Mouse (Mus musculus): Measurements from ENCODE around the gene Plppr3. TPM values are rescaled to one million over a fixed set of nuclear protein-coding genes. Genes with fewer than 3 reads are reported as not detected.

Plppr3 gene
- total RNA-seq, 2 experiments from 2014 or later: 0.20 to 0.29 TPM

- intact Hi-C loops (cut with DNase I): no loop called here
- no peak for DNase-seq
Observed at GRCm38 (mm10) chr10:79832026-79832785, 42.2 kb downstream of the Plppr3 start.

- intact Hi-C loops (cut with DNase I): no loop called here
- DNase-seq: no peak
Observed at GRCm38 (mm10) chr10:79831583-79831982, 42.9 kb downstream of the Plppr3 start.

- peak in 1 of 2 experiments; percentile 36 for DNase-seq
- intact Hi-C loops (cut with DNase I): no loop called here
Observed at GRCm38 (mm10) chr10:79824413-79824812, 50.0 kb downstream of the Plppr3 start.

- no peak for DNase-seq
- intact Hi-C loops (cut with DNase I): no loop called here
Observed at GRCm38 (mm10) chr10:79823011-79823410, 51.4 kb downstream of the Plppr3 start.

- intact Hi-C loops (cut with DNase I): no loop called here
- peak in 1 of 2 experiments; percentile 23 for DNase-seq
Observed at GRCm38 (mm10) chr10:79822372-79822771, 52.1 kb downstream of the Plppr3 start.

- intact Hi-C loops (cut with DNase I): no loop called here
- no peak for DNase-seq
Observed at GRCm38 (mm10) chr10:79821731-79822130, 52.7 kb downstream of the Plppr3 start.

GRCm38 (mm10) chr10:79820782-79821181 is 53.7 kb downstream of the Plppr3 start, which contains the start of gene Misp:
Misp (plus strand) TSS chr10:79820989.
- intact Hi-C loops (cut with DNase I): no loop called here

GRCm38 (mm10) chr10:79820277-79820676 is 54.2 kb downstream of the Plppr3 start:
- no peak for DNase-seq
- intact Hi-C loops (cut with DNase I): no loop called here

More at GRCm38 (mm10) chr10:79820782-79821181, 53.7 kb downstream of the Plppr3 start, which contains the start of gene Misp:
- DNase-seq: no peak

GRCm38 (mm10) chr10:79819606-79820005 is 54.8 kb downstream of the Plppr3 start:
- no peak for DNase-seq
- intact Hi-C loops (cut with DNase I): loop anchor here (5.0 kb wide), 1 partner anchor 37 kb away; no protein-coding TSS in a partner anchor

GRCm38 (mm10) chr10:79818225-79818624 is 56.2 kb downstream of the Plppr3 start:
- DNase-seq: no peak
- intact Hi-C loops (cut with DNase I): loop anchor here (5.0 kb wide), 1 partner anchor 36 kb away; no protein-coding TSS in a partner anchor

GRCm38 (mm10) chr10:79817111-79817510 is 57.3 kb downstream of the Plppr3 start:
- DNase-seq: no peak
- intact Hi-C loops (cut with DNase I): loop anchor here (5.0 kb wide), 1 partner anchor 35 kb away; no protein-coding TSS in a partner anchor

- intact Hi-C loops (cut with DNase I): loop anchor here (5.0 kb wide), 1 partner anchor 34 kb away; no protein-coding TSS in a partner anchor
- no peak for DNase-seq
Observed at GRCm38 (mm10) chr10:79815671-79816494, 58.6 kb downstream of the Plppr3 start.

- intact Hi-C loops (cut with DNase I): no loop called here
- DNase-seq: no peak
Observed at GRCm38 (mm10) chr10:79814271-79814842, 60.1 kb downstream of the Plppr3 start.

GRCm38 (mm10) chr10:79811736-79812637 is 62.4 kb downstream of the Plppr3 start:
- intact Hi-C loops (cut with DNase I): loop anchor here (1.0 kb wide), 1 partner anchor 19 kb away; the partner anchor contains the start of gene Palm

More at GRCm38 (mm10) chr10:79811736-79812637, 62.4 kb downstream of the Plppr3 start:
- peak; percentile 86 to 91 for DNase-seq

Small RNA genes lying within 50 kb of the gene (microRNA-seq; reads per million reads assigned to microRNA genes)
- 0 reads per million in 2 experiments for gene Mir6910

Other genes with a start within 250 kb of the Plppr3 start
- gene Shc2, start 236.7 kb downstream of the Plppr3 start, total RNA-seq (2021): 1 to 10 TPM; 3.5 to 4.0 TPM
- gene Odf3l2, start 228.9 kb downstream of the Plppr3 start, total RNA-seq (2021): not detected
- under 1 TPM in 1 of 2 experiments, not detected in 1; 0.37 TPM for gene Madcam1, start 210.1 kb downstream of the Plppr3 start, total RNA-seq (2021)
- 10 to 100 TPM; 21.7 to 23.0 TPM for gene Tpgs1, start 205.3 kb downstream of the Plppr3 start, total RNA-seq (2021)
- gene Cdc34, start 192.4 kb downstream of the Plppr3 start, total RNA-seq (2021): 100 to 1,000 TPM; 158 to 159 TPM
- gene Gzmm, start 185.6 kb downstream of the Plppr3 start, total RNA-seq (2021): 1 to 10 TPM; 4.5 to 5.4 TPM
- 1,000 to 10,000 TPM; 1,285 to 1,330 TPM for gene Bsg, start 170.1 kb downstream of the Plppr3 start, total RNA-seq (2021)
- 10 to 100 TPM; 35.7 to 38.7 TPM for gene Hcn2, start 158.0 kb downstream of the Plppr3 start, total RNA-seq (2021)
- gene Polrmt, start 128.1 kb downstream of the Plppr3 start, total RNA-seq (2021): 10 to 100 TPM; 45.3 to 46.8 TPM
- not detected for gene Fgf22, start 119.6 kb downstream of the Plppr3 start, total RNA-seq (2021)
- gene Rnf126, start 107.7 kb downstream of the Plppr3 start, total RNA-seq (2021): 10 to 100 TPM; 25.9 to 26.7 TPM
- 1 to 10 TPM; 2.8 to 3.4 TPM for gene Fstl3, start 97.4 kb downstream of the Plppr3 start, total RNA-seq (2021)
- gene Prss57, start 83.7 kb downstream of the Plppr3 start, total RNA-seq (2021): under 1 TPM in 1 of 2 experiments, not detected in 1; 0.51 TPM
- gene Palm, start 81.1 kb downstream of the Plppr3 start, total RNA-seq (2021): 10 to 100 TPM; 71.8 to 86.5 TPM
- under 1 TPM; 0.26 to 0.54 TPM for gene Misp, start 53.6 kb downstream of the Plppr3 start, total RNA-seq (2021)
- gene Ptbp1, start 20.2 kb downstream of the Plppr3 start, total RNA-seq (2021): 10 to 100 TPM; 82.2 TPM
- gene Prtn3, start 158 bp downstream of the Plppr3 start, total RNA-seq (2021): under 1 TPM in 1 of 2 experiments, not detected in 1; 0.29 TPM
- gene Elane, start 11.6 kb upstream of the Plppr3 start, total RNA-seq (2021): not detected
- gene Cfd, start 16.2 kb upstream of the Plppr3 start, total RNA-seq (2021): 10 to 100 TPM; 14.2 to 77.3 TPM
- 10 to 100 TPM; 48.3 to 51.5 TPM for gene Med16, start 34.3 kb upstream of the Plppr3 start, total RNA-seq (2021)
- not detected for gene Gm26602, start 36.2 kb upstream of the Plppr3 start, total RNA-seq (2021)
- gene Kiss1r, start 42.3 kb upstream of the Plppr3 start, total RNA-seq (2021): under 1 TPM; 0.41 to 0.43 TPM
- gene R3hdm4, start 46.6 kb upstream of the Plppr3 start, total RNA-seq (2021): 10 to 100 TPM; 81.8 to 93.4 TPM
- gene Arid3a, start 52.4 kb upstream of the Plppr3 start, total RNA-seq (2021): 1 to 10 TPM; 2.2 to 2.6 TPM
- gene Wdr18, start 85.5 kb upstream of the Plppr3 start, total RNA-seq (2021): 10 to 100 TPM; 21.7 to 24.0 TPM
- under 1 TPM; 0.10 to 0.19 TPM for gene Grin3b, start 96.1 kb upstream of the Plppr3 start, total RNA-seq (2021)
- gene Tmem259, start 109.7 kb upstream of the Plppr3 start, total RNA-seq (2021): 100 to 1,000 TPM; 124 to 125 TPM
- 10 to 100 TPM; 36.2 to 45.9 TPM for gene Cnn2, start 114.0 kb upstream of the Plppr3 start, total RNA-seq (2021)
- 1 to 10 TPM; 7.0 to 8.5 TPM for gene Abca7, start 121.9 kb upstream of the Plppr3 start, total RNA-seq (2021)
- 10 to 100 TPM in 1 of 2 experiments, 1 to 10 TPM in 1; 4.9 to 11.3 TPM for gene Arhgap45, start 142.0 kb upstream of the Plppr3 start, total RNA-seq (2021)
- gene Polr2e, start 165.2 kb upstream of the Plppr3 start, total RNA-seq (2021): 10 to 100 TPM; 68.6 to 73.5 TPM
- 100 to 1,000 TPM; 636 to 681 TPM for gene Gpx4, start 172.5 kb upstream of the Plppr3 start, total RNA-seq (2021)
- gene Sbno2, start 230.9 kb upstream of the Plppr3 start, total RNA-seq (2021): 10 to 100 TPM; 13.5 to 14.0 TPM
- 100 to 1,000 TPM; 105 to 118 TPM for gene Stk11, start 241.2 kb upstream of the Plppr3 start, total RNA-seq (2021)